Mouse (Mus musculus): ENCODE measurements at regions not wholly inside any gene's neighbourhood (a gene's known extent, or its start where the extent isn't known, plus 50 kb on each side); places are given as distances from the start of the nearest gene placed in this dataset.

- no peak for DNase-seq
These were observed 56.9 kb upstream of the Cited2 start for GRCm38 (mm10) chr10:17666089-17666488.

- DNase-seq = no peak
These were observed 53.6 kb upstream of the Cited2 start for GRCm38 (mm10) chr10:17669401-17669800.
